Mouse (Mus musculus): ENCODE results near the gene Otop2. TPM values are rescaled to one million over a fixed set of nuclear protein-coding genes. Genes with fewer than 3 reads are reported as not detected.

Otop2 gene
- polyA plus RNA-seq, 1 experiment from 2014 or later: 0.90 TPM

- peak overlapping the region; percentile 62 for H3K4me3 ChIP-seq (replicated peaks)
- H3K27ac ChIP-seq: peak overlapping the region; percentile 78
- H3K4me1 ChIP-seq: peaks cover 17% of the 10 kb centered on the region
- peak overlapping the region; percentile 64 for H3K4me2 ChIP-seq
- no peaks in the 10 kb centered on the region for H3K36me3 ChIP-seq
- no peaks in the 10 kb centered on the region for H3K9me3 ChIP-seq
- 21% methylated on average over 7 of the region's 7 CpGs for WGBS
- no peak for ATAC-seq (ENCODE audit: insufficient read depth, low FRiP score, low read depth)
- H3K27me3 ChIP-seq (replicated peaks): no peaks in the 10 kb centered on the region
- H3K9ac ChIP-seq: peak overlapping the region; percentile 53
Measured at GRCm38 (mm10) chr11:115277604-115277975, 29.4 kb upstream of the Otop2 start.

GRCm38 (mm10) chr11:115278176-115278575, 28.8 kb upstream of the Otop2 start:
- Histone ChIP-seq H3K4me2 (peak overlapping the region; percentile 64; the same call in 1 of the 2 replicates), H3K36me3 (no peaks in the 10 kb centered on the region), H3K4me1 (peaks cover 17% of the 10 kb centered on the region), H3K27me3 (replicated peaks) (no peaks in the 10 kb centered on the region), H3K9me3 (no peaks in the 10 kb centered on the region), H3K27ac (no peak overlapping the region), H3K4me3 (replicated peaks) (no peak overlapping the region), H3K9ac (no peak overlapping the region)
- 77% methylated on average over 6 of the region's 6 CpGs for WGBS
- ATAC-seq (ENCODE audit: insufficient read depth, low FRiP score, low read depth): no peak

- no peaks in the 10 kb centered on the region for H3K27me3 ChIP-seq (replicated peaks)
- H3K4me1 ChIP-seq: peaks cover 20% of the 10 kb centered on the region
- no peak overlapping the region for H3K4me2 ChIP-seq
- H3K9ac ChIP-seq: no peak overlapping the region
- no peak overlapping the region for H3K4me3 ChIP-seq (replicated peaks)
- H3K27ac ChIP-seq: no peak overlapping the region
- H3K9me3 ChIP-seq: no peaks in the 10 kb centered on the region
- ATAC-seq (ENCODE audit: insufficient read depth, low FRiP score, low read depth): no peak
- WGBS: 58% methylated on average over 1 of the region's 1 CpGs
- H3K36me3 ChIP-seq: no peaks in the 10 kb centered on the region
Measured at GRCm38 (mm10) chr11:115279726-115280125, 27.2 kb upstream of the Otop2 start.

GRCm38 (mm10) chr11:115282295-115282694, 24.7 kb upstream of the Otop2 start:
- 69% methylated on average over 8 of the region's 8 CpGs for WGBS
- no peak overlapping the region for H3K9ac ChIP-seq
- 0 out of 2 replicates have a peak, but pooled peaks cover 8% of the 10 kb centered on the region for H3K4me1 ChIP-seq
- H3K4me3 ChIP-seq (replicated peaks): no peak overlapping the region
- 0 out of 2 replicates have a peak, but pooled peaks have one; percentile 8 for ATAC-seq (ENCODE audit: insufficient read depth, low FRiP score, low read depth)
- no peaks in the 10 kb centered on the region for H3K36me3 ChIP-seq
- H3K27me3 ChIP-seq (replicated peaks): no peaks in the 10 kb centered on the region
- H3K27ac ChIP-seq: 0 out of 2 replicates have a peak overlapping the region, but pooled peaks have one; percentile 3
- no peak overlapping the region for H3K4me2 ChIP-seq
- no peaks in the 10 kb centered on the region for H3K9me3 ChIP-seq

- Histone ChIP-seq H3K4me1 (0 out of 2 replicates have a peak, but pooled peaks cover 6% of the 10 kb centered on the region), H3K4me3 (replicated peaks) (no peak overlapping the region), H3K36me3 (no peaks in the 10 kb centered on the region), H3K9ac (no peak overlapping the region), H3K27ac (peak overlapping the region; percentile 31; the same call in 1 of the 2 replicates), H3K27me3 (replicated peaks) (no peaks in the 10 kb centered on the region), H3K9me3 (no peaks in the 10 kb centered on the region), H3K4me2 (no peak overlapping the region)
- peak; percentile 11; the same call in 1 of the 2 replicates for ATAC-seq (ENCODE audit: insufficient read depth, low FRiP score, low read depth)
- WGBS: 76% methylated on average over 8 of the region's 8 CpGs
Measured at GRCm38 (mm10) chr11:115282723-115283485, 24.1 kb upstream of the Otop2 start.

- Histone ChIP-seq H3K4me2 (no peak overlapping the region), H3K27ac (no peak overlapping the region; the same call in 1 of the 2 replicates), H3K4me1 (0 out of 2 replicates have a peak, but pooled peaks cover 4% of the 10 kb centered on the region), H3K4me3 (replicated peaks) (no peak overlapping the region), H3K27me3 (replicated peaks) (no peaks in the 10 kb centered on the region), H3K9ac (no peak overlapping the region), H3K9me3 (no peaks in the 10 kb centered on the region), H3K36me3 (no peaks in the 10 kb centered on the region)
- WGBS: 64% methylated on average over 9 of the region's 9 CpGs
- no peak for ATAC-seq (ENCODE audit: insufficient read depth, low FRiP score, low read depth)
Measured at GRCm38 (mm10) chr11:115283486-115283765, 23.5 kb upstream of the Otop2 start.

GRCm38 (mm10) chr11:115283891-115284620, 22.9 kb upstream of the Otop2 start:
- Histone ChIP-seq H3K4me2 (no peak overlapping the region), H3K4me3 (replicated peaks) (no peak overlapping the region), H3K9ac (no peak overlapping the region), H3K27me3 (replicated peaks) (no peaks in the 10 kb centered on the region), H3K9me3 (no peaks in the 10 kb centered on the region), H3K27ac (no peak overlapping the region), H3K36me3 (no peaks in the 10 kb centered on the region), H3K4me1 (0 out of 2 replicates have a peak, but pooled peaks cover 4% of the 10 kb centered on the region)
- 84% methylated on average over 12 of the region's 12 CpGs for WGBS
- ATAC-seq (ENCODE audit: insufficient read depth, low FRiP score, low read depth): no peak

GRCm38 (mm10) chr11:115285282-115285681, 21.7 kb upstream of the Otop2 start:
- no peaks in the 10 kb centered on the region for H3K9me3 ChIP-seq
- H3K36me3 ChIP-seq: no peaks in the 10 kb centered on the region
- H3K4me2 ChIP-seq: no peak overlapping the region
- no peaks in the 10 kb centered on the region for H3K27me3 ChIP-seq (replicated peaks)
- WGBS: 58% methylated on average over 4 of the region's 4 CpGs
- no peak overlapping the region for H3K4me3 ChIP-seq (replicated peaks)
- ATAC-seq (ENCODE audit: insufficient read depth, low FRiP score, low read depth): no peak
- no peak overlapping the region for H3K9ac ChIP-seq
- 0 out of 2 replicates have a peak, but pooled peaks cover 7% of the 10 kb centered on the region for H3K4me1 ChIP-seq
- no peak overlapping the region for H3K27ac ChIP-seq

GRCm38 (mm10) chr11:115286201-115286993, 20.6 kb upstream of the Otop2 start:
- Histone ChIP-seq H3K27ac (no peak overlapping the region), H3K4me2 (no peak overlapping the region), H3K36me3 (no peaks in the 10 kb centered on the region), H3K9me3 (no peaks in the 10 kb centered on the region), H3K27me3 (replicated peaks) (no peaks in the 10 kb centered on the region), H3K4me1 (peaks cover 16% of the 10 kb centered on the region), H3K4me3 (replicated peaks) (no peak overlapping the region), H3K9ac (no peak overlapping the region)
- ATAC-seq (ENCODE audit: insufficient read depth, low FRiP score, low read depth): no peak
- WGBS: 72% methylated on average over 19 of the region's 19 CpGs

GRCm38 (mm10) chr11:115287386-115287785, 19.6 kb upstream of the Otop2 start:
- ATAC-seq (ENCODE audit: insufficient read depth, low FRiP score, low read depth): no peak
- peaks cover 20% of the 10 kb centered on the region for H3K4me1 ChIP-seq
- WGBS: 85% methylated on average over 5 of the region's 5 CpGs
- H3K36me3 ChIP-seq: no peaks in the 10 kb centered on the region
- H3K27me3 ChIP-seq (replicated peaks): no peaks in the 10 kb centered on the region
- H3K4me3 ChIP-seq (replicated peaks): no peak overlapping the region
- H3K9me3 ChIP-seq: no peaks in the 10 kb centered on the region
- no peak overlapping the region for H3K4me2 ChIP-seq
- H3K9ac ChIP-seq: no peak overlapping the region
- no peak overlapping the region for H3K27ac ChIP-seq

GRCm38 (mm10) chr11:115288305-115288704, 18.7 kb upstream of the Otop2 start:
- Histone ChIP-seq H3K27me3 (replicated peaks) (no peaks in the 10 kb centered on the region), H3K4me3 (replicated peaks) (no peak overlapping the region), H3K9ac (no peak overlapping the region), H3K36me3 (no peaks in the 10 kb centered on the region), H3K4me2 (no peak overlapping the region), H3K4me1 (peaks cover 19% of the 10 kb centered on the region), H3K9me3 (no peaks in the 10 kb centered on the region), H3K27ac (no peak overlapping the region)
- 90% methylated on average over 2 of the region's 2 CpGs for WGBS
- ATAC-seq (ENCODE audit: insufficient read depth, low FRiP score, low read depth): no peak
